Comparison of ENCODE assay signal across 8 mouse cellular contexts in genomic region chr3:88607065-88607757, GRCm38 (mm10). TPM values are rescaled to one million over a fixed set of nuclear protein-coding genes. Genes with fewer than 3 reads are reported as not detected.
DNase-seq lines count a peak whose midpoint lies in the region; ATAC-seq lines count a peak whose summit lies in the region.

No protein-coding gene starts in this region.

- no peaks in the 10 kb centered on the region for H3K27me3 ChIP-seq in hindbrain, embryonic 11.5 days (ENCODE audit: control insufficient read depth, insufficient read depth, low read length)

- peak overlapping the region; percentile 41 for H3K9ac ChIP-seq in hindbrain, embryonic 11.5 days (ENCODE audit: low read depth, low read length)

- H3K4me3 ChIP-seq in hindbrain, embryonic 11.5 days (ENCODE audit: low read depth, low read length), result peak overlapping the region; percentile 24

- ATAC-seq in hindbrain, embryonic 11.5 days (ENCODE audit: low FRiP score), result peak; percentile 90

- no peaks in the 10 kb centered on the region for H3K9me3 ChIP-seq in hindbrain, embryonic 11.5 days (ENCODE audit: control insufficient read depth, low read length)

- peak overlapping the region; percentile 46 for H3K4me2 ChIP-seq in hindbrain, embryonic 11.5 days (replicated peaks; ENCODE audit: low read depth, low read length)

- DNase-seq in MN1 (ENCODE audit: low spot score), result peak; percentile 91
- peak; percentile 93 for DNase-seq in cerebellum, adult 8-10 months
- DNase-seq in frontal cortex, adult 2 months (ENCODE audit: extremely low spot score in 1 of 2, low spot score in 1 of 2), result peak; percentile 71 to 97
- DNase-seq in hindbrain, embryonic 11.5 days (ENCODE audit: low spot score), result peak; percentile 95
- DNase-seq in layer of hippocampus, postnatal 10 days (ENCODE audit: low spot score in 2 of 2), result peak; percentile 94 to 95
- peak; percentile 94 for DNase-seq in lung, postnatal 10 days
- DNase-seq in ovary, postnatal 14 days (ENCODE audit: low spot score), result peak; percentile 86
- DNase-seq in thymus, postnatal 14 days, result peak; percentile 90

- 1% methylated on average over 18 of the region's 20 CpGs for WGBS in hindbrain, embryonic 11.5 days

- H3K4me1 ChIP-seq in hindbrain, embryonic 11.5 days (replicated peaks; ENCODE audit: control insufficient read depth, insufficient read depth, low read length), result no peaks in the 10 kb centered on the region; the same call in 1 of the 2 replicates

- H3K27ac ChIP-seq in hindbrain, embryonic 11.5 days (ENCODE audit: low read depth, low read length), result no peak overlapping the region

- H3K36me3 ChIP-seq in hindbrain, embryonic 11.5 days (ENCODE audit: control insufficient read depth, insufficient read depth, low read length), result no peaks in the 10 kb centered on the region

RNA-seq across cellular contexts. Expression of gene Arhgef2, which starts 1.4 kb away (rescaled TPM):
- 185 and 212 TPM in 2 replicates for polyA plus RNA-seq in frontal cortex, adult 2 months (2012; rRNA removed)
- 149 and 181 TPM in 2 replicates for polyA plus RNA-seq in hindbrain, embryonic 11.5 days (2014; fragmentation: Nextera tagmentation; extraction: Ambion mirVana)
- total RNA-seq in layer of hippocampus, postnatal 10 days (2021), result 100 to 1,000 TPM; 212 to 255 TPM

RNA-seq across cellular contexts. Expression of gene Ssr2, which starts 31.5 kb away (rescaled TPM):
- polyA plus RNA-seq in frontal cortex, adult 2 months (2012; rRNA removed), result 111 and 131 TPM in 2 replicates
- 152 and 169 TPM in 2 replicates for polyA plus RNA-seq in hindbrain, embryonic 11.5 days (2014; fragmentation: Nextera tagmentation; extraction: Ambion mirVana)
- total RNA-seq in layer of hippocampus, postnatal 10 days (2021), result 100 to 1,000 TPM; 123 to 129 TPM

RNA-seq across cellular contexts. Expression of gene Rxfp4, which starts 45.7 kb away (rescaled TPM):
- polyA plus RNA-seq in frontal cortex, adult 2 months (2012; rRNA removed), result not detected in 2 replicates
- polyA plus RNA-seq in hindbrain, embryonic 11.5 days (2014; fragmentation: Nextera tagmentation; extraction: Ambion mirVana), result not detected in 2 replicates
- total RNA-seq in layer of hippocampus, postnatal 10 days (2021), result not detected

RNA-seq across cellular contexts. Expression of gene Ubqln4, which starts 53.7 kb away (rescaled TPM):
- polyA plus RNA-seq in frontal cortex, adult 2 months (2012; rRNA removed), result 97.4 and 102 TPM in 2 replicates
- 62.6 and 66.3 TPM in 2 replicates for polyA plus RNA-seq in hindbrain, embryonic 11.5 days (2014; fragmentation: Nextera tagmentation; extraction: Ambion mirVana)
- 10 to 100 TPM; 79.9 to 81.8 TPM for total RNA-seq in layer of hippocampus, postnatal 10 days (2021)

RNA-seq across cellular contexts. Expression of gene Lamtor2, which starts 54.3 kb away (rescaled TPM):
- polyA plus RNA-seq in frontal cortex, adult 2 months (2012; rRNA removed), result 110 and 131 TPM in 2 replicates
- polyA plus RNA-seq in hindbrain, embryonic 11.5 days (2014; fragmentation: Nextera tagmentation; extraction: Ambion mirVana), result 76.1 and 93.9 TPM in 2 replicates
- 100 to 1,000 TPM; 117 to 126 TPM for total RNA-seq in layer of hippocampus, postnatal 10 days (2021)
